Mouse (Mus musculus) embryo, embryonic 10 days (tissue): Measurements from ENCODE around the gene Spc24.
"Not testable (repeated sequence)": the region's sequence is repeated elsewhere in the genome, so short reads cannot be mapped to it uniquely, and the experiment has no call there.

Experiments used
- DNase-seq: peaks from one replicate; pipeline ENCODE4 v3.0.0-alpha.2; 2015; ENCODE audit warnings: low spot score

Spc24 gene

DNA sequence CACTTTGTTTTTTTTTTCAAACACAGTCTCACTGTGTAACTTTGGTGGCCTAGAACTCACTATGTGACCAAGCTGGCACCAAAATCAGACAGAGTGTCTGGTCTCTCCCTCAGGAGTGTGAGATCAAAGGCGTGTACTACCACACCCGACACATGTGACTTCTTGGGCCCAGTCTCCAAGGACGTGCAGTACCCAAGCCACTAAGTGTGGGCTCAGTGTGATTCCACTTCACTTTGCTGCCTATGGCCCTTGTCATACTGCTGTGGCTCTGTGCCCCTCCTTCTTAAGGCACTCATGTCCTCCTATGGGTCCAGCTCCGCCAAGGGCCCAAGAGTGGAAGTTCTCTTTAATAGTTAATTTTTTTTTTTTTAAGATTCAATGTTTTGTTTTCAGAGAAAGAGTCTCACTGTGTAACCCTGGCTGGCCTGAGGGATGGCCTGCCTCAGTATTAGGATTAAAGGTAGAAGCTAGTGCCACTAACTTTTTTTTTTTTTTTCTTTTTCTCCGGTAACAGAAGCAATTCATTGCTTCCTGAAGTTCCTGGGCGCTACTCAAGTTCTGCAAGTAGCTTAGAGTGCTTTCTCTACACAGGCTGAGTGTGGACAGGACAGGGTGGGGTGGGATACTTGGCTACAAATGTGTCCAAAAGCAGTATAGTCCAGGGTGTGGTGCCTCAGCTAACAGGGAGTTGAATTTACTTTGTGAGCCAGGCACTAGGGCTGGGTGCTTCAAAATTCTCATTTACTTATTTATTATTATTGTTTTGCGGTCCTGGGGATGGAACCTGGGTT is 24.6 kb upstream of the Spc24 start:
- DNase-seq = no peak

DNA sequence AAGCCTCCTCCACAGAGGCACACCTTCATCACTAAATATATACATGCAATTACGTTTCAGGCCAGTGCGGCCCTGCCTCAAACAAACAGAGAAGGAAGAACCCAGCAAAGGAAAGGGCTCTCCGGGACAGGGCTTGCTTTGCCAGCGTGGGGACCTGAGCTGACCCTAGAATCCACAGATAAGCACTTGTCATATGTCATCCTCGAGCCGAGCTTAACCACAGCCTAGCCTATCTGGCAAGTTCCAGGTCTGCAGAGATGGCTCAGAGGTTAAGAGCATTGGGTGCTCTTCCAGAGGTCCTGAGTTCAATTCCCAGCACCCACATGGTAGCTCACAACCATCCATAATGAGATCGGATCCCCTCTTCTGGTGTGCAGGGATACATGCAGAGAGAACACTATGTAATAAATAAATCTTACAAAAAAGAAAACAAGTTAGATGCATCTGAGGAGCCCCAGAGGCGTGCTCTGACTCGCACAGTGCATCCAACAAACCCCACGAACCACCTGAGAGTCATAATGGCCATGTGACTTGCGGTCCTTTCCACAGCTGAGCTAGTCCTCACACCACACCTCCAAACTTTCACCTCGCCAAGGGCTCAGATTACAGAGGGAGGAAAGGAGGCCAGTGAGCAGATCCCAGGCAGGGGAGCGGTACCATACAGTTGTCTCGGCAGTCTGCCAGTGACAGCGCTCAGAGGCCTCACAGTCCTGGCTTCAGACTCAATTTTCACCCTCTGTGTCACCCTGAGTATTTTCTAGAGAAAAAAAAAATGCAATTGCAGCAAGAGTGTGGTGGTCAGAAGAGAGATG is 21.8 kb upstream of the Spc24 start:
- DNase-seq = no peak

DNA sequence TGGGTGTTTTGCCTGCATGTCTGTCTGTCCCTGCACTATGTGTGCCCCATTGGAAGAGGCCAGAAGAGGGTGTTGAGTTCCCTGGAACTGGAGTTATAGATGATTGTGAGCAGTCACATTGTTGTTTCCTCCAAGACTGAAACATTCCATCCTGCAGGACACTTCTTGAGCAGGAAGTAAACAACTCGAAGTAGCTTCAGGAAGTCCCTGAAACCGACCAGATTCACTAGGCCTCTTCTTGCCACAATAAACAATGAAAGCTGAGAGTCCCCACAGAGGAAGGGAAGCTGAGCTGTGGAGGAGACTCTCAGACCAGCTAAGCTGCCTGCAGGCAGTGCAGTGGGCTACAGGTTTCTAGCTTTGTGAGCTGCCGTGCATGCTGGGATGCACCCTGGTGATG is 17.6 kb upstream of the Spc24 start:
- DNase-seq = no peak

DNA sequence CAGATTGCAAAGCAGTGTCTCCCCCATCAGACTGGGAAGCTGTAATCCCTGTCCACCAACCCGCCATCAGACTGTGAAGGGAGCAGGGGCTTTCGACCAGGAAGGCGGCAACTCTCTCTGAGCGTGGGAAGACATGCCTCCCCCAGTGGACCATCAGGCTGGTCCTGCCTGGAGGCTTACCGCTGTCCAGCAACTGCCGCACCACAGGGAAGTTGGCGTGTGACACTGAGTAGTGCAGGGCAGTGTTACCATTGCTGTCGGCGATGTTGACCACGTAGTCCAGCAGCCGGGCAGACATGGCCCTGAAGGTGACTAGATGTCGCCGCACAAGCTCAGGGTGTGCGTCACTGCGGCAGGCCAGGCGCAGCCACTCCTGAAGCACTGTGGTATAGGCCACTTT is 14.2 kb upstream of the Spc24 start:
- no peak for DNase-seq

DNA sequence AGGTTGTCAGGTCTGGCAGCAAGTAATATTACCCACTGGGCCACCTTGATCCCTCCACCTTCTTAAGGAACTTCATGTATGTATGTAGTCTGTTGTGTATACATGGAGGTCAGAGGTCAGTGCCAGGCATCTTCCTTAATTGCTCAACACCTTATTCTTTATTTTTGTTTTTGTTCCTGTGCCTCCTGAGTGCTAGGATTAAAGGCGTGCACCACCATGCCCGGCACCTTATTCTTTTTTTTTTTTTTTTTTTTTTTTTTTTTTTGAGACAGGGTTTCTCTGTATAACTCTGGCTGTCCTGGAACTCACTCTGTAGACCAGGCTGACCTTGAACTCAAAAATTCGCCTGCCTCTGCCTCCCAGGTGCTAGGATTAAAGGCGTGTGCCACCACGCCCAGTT is 13.3 kb upstream of the Spc24 start:
- DNase-seq = not testable (repeated sequence)

DNA sequence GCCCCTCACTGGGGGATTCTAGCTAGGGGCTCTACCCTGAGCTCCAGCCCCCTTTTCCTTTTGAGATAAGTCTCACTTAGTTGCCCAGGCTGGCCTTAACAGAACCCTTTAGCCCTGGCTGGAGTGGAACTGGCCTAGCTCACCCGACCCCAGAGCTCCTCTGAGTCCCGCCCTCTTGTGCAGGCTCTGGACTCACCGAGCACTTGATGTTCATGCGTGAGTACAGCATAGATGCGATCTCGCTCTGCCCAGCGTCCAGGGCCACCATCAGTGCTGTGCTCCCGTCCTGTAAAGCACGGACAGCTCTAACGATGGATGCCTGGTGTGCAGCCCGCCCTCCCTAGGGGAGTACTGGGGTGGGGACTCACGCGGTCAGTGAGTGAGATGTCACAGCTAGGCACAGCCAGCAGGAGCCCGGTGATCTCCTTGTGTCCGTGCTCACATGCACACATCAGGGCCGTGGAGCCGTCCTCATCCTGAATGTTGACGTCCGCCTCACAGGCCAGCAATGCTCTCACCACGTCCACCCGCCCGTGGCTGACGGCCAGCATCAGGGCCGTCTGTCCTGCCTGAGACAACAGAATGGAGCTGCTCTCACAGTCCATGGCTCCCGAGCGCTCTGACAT is 9.6 kb upstream of the Spc24 start:
- DNase-seq = no peak

DNA sequence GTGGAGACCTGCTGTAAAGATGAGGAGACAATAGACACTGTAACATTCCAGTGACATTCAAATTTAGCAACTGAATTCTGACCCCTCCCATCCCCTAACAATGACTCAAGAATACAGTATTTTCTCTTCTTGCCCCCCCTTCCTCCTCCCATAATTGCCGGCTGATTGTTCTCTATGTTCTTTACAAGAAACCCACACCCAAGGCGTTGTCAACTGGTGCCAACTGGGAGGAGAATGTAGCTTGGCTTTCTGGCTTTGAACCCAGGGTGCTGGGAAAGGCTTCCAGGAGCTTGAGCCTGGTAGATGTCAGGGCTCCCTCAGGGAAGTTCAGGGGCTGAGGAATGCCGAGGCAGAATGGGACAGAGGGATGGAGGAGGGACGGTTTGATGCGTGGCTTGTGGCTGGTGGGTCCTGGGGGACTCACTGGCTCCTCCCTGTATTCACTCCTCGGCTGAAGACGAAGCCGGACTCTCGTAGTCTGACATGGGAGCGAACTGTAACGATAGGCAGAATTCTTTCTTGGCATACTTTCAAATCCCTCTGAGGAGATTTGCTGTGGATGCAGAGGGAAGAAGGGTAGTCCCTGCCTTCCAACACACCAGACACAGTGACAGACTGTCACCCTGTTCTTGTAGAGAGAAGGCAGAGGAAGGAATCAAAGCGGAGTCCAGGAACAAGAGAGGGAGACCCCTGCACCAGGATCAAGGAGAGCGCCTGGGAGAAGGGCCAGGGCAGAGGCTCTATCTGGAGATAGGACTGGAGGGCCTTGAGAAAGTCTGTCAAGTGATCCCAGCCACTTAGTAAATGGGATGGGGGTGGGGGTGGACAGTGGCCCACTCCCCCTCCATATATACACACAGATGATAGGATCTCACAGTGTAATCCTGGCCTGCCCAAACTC is 8.7 kb upstream of the Spc24 start:
- no peak for DNase-seq

DNA sequence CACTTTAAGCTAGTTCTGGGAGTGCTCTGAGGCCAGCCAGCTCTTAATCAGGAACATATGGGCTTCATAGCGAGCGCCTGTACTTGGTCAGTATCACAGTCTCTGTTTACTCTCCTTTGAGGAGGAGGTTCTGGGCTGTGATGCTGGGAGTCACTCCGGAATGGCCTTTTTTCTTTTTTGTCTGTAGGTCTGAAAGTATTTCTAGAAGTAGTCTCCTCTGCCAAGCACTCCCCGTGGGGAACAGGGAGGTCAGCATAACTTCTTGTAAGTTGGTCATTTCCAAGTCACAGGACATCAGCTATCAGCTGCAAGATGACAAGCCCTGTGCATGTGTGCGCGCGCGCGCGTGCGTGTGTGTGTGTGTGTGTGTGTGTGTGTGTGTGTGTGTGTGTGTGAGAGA is 7.8 kb upstream of the Spc24 start:
- peak; percentile 65 for DNase-seq

DNA sequence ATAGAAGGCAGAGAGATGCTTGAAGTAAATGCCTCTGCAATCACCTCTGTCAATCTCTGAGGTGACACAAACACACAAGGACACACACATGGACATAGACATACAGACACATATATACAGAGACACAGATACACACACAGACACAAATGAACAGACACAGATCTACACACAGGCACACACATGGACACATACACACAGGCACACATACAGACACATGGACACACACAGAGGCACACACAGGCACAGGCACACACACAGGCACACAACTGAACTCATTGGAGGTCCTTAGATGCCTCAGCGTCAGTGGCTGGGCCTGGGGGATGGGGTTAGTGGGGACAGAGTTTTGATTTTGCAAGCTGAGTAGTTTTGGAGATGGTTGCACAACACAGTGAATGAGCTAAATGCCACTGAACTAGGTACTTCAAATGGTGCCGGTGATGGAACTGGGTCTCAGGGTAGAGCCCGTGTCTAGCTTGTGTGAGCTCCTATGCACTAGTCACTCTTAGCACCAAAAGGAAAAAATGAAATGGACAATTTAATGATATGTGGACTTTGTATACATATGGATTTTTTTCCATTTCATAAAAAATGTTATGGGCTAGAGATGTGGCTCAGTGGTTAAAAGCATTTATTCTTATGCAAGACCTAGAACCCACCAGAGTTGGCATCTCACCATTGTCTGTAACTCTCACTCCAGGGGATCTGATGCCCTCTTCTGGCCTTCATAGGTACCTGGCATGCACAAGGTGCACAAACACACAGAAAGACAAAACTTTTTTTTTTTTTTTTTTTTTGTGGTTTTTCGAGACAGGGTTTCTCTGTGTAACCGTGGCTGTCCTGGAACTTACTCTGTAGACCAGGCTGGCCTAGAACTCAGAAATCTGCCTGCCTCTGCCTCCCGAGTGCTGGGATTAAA is 4.2 kb upstream of the Spc24 start:
- no peak for DNase-seq

DNA sequence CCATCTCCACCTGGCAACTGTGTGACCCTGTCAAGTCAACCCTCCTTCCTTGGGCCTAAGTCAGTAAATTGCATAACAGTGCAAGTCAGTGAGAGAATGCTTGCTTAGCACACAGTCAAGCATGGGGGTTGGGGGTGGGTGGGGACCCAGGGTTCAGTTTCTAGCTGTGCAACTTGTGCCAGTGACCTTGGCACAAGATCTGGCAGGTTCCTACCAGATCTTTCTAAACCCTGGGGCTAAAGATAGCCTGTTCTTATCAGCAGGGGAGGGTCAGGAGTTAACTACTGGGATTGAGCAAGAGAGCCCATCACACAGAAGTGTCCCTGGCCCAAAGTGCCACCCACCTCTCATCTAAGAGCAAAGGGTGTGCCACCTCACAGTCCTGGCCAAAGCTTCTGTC is 2.0 kb upstream of the Spc24 start:
- no peak for DNase-seq

DNA sequence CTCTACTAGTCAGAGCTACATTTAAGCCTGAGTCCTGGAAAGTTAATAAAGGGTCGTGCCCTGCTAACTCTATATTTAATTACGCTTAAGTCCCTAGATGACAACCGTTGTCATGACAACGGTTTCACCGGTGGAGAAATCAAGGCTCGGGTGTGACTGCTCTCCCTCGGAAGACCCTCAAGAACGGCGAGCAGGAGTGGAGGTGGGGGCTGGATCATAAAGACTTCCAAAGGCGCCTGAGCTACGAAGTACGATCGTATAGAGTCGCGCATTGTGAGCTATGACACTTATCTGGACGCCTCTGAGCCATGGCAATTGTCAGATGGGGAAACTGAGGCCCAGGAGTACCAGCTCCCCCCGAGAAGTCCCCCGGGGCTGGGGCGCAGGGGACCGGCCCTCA is 385 bp downstream of the Spc24 start:
- DNase-seq = peak; percentile 44

DNA sequence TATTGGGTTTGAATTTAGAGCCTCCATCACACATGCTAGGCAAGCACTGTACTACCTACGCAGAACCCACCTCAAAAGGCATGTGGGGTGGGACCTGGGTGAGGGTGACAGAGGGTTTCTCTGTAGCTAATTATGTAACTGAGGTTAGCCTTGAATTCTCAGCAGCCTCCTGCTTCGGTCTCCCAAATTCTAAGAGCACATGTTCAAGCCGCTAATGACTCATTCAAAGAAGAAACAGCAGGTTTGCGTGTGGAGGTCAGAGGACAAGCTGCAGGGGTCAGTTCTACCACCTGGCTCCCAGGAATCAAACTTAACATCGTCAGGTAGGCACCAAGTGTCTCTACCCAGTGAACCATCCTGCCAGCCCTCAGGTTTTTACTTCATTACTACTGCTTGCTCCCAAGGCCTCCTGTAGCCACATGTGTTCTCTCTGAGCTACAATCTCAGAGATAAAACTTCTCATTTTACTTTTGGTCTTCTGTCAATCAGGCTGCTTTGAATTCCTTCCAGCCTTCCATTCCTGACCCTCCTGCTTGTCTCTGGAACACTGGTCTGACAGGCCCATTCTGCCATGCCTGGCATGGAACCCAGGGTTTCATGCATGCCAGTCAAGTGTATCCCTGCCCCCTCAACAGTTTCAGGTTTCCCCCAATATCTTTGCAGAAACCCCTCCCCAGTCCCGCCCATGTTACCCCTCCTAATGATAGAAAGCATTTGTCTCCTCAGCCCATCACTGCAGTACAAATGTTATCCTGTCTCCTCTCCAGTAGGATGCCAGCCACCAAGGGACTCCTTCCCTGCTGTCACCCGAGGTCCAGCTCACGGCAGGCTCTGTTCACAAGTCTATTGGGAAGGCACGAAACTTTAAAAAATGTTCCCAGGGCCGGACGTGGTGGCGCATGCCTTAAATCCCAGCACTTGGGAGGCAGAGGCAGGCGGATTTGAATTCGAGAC is 1.2 kb downstream of the Spc24 start:
- DNase-seq = no peak

DNA sequence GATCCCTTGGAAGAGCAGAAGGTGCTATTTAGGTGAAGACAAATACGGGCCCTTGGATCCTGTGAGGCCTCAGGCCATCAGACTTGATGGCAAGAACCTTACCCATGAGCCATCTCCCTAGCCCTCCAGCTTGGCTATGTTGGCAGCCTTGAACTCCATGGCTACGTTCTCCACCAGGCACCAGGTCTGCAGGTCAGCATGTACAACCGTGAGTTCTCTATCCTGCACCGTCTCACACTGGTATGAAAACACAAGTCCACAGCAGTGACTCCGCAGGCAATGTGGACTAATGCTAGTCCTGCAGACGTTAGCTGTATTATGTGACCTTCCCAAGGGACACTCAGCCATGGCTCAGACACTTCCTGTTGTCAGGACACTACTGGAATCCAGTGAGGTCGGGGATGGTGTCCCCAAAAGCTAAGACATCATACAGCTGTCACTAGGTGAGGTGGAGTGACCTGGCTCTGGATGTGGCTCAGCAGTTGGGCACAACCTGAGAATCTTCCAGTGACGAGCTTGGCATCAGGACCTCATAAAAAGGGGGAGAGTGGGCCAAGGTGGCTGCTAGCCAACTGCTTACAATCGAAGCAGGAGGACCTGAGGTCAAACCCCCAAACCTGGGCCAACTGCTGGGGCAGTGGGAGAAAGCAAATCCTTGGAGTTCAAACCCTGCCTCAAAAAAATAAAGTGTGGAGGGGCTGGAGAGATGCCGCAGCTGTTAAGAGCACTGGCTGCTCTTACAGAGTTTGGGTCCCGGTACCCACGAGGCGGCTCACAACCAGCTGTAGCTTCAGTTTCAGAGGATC is 5.4 kb downstream of the Spc24 start:
- DNase-seq = no peak

DNA sequence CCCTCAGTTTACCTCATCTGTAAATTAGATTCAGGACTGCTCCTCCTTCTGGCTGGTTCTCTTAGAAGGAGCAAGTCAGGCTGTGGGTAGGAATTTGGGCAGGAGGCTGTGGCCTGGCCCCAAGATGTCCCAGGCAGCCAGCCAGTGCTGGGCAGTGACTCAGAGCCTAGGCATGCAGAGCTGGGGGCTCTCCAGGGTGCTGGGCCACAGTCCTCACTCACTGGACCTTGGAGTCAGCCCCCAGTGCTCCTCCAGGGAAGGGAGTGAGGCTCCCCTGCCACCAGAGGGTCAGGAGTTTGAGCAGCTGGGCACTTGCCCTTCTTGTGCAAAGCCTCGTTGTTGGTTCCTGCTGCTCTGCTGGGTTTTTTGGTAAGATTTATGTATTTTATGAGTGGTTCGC is 6.1 kb downstream of the Spc24 start:
- DNase-seq = no peak

DNA sequence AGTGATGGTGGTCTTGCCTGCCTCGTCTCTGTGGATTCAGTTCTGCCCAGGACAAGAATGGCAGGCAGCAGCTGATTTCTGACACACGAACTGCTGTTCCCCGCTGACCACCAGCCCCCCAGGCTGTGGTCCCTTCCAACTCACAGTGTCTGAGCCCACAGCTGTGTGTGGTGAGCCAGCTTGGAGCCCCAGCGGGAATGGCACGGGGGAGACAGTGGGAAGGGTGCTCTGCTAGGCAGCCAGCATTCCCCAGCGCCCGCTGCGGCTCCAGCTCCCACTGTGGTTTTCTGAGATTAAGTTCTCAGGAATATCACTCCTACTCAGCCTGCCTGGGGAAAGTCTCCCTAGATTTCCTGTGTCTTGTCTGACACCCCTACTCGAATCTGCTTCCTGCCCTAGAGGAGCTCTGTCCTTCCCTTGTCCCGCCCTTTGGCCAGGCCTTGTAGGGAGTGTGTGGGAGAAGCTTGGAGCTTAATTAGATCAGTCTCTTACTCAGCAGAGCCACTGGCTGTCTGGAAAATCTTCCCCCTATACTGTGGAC is 7.8 kb downstream of the Spc24 start:
- DNase-seq = no peak

DNA sequence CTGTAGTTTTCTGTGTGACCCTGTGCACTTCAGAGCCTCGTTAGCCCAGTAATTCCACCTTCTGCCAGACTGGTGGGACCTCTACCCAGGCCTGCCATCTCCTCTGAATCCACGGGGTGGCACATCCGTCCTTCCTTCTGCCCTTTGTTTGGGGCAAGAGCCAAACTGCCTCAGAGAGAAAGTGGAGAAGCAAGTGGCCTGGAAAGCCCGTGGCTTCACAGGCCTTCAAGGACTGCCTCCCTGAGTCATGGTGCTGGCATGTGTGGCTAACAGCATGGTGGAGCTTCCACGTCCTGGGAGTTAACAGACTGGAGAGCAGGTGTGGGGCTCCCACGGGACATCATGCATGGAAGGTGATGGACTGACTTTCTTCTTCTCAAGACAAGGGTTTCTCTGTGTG is 8.8 kb downstream of the Spc24 start:
- DNase-seq = no peak

DNA sequence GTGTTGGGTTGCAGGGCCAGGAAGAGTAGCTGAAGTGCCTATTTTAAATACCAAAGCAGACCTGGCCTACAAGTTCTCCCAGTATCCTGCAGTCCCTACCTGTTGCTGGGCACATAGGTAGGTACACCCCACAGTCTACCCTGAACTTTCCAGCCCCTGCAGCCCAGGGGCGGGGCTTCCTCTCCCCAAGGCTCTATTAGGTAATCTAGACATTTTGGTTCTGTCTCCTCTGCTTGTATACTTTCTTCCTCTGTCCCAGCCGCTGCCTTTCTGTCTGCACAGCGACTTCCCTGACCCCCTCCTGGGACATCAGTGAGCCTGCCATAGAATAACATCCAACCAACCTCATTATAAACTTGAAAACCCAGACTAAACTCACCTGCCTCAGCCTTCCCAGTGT is 9.7 kb downstream of the Spc24 start:
- no peak for DNase-seq

DNA sequence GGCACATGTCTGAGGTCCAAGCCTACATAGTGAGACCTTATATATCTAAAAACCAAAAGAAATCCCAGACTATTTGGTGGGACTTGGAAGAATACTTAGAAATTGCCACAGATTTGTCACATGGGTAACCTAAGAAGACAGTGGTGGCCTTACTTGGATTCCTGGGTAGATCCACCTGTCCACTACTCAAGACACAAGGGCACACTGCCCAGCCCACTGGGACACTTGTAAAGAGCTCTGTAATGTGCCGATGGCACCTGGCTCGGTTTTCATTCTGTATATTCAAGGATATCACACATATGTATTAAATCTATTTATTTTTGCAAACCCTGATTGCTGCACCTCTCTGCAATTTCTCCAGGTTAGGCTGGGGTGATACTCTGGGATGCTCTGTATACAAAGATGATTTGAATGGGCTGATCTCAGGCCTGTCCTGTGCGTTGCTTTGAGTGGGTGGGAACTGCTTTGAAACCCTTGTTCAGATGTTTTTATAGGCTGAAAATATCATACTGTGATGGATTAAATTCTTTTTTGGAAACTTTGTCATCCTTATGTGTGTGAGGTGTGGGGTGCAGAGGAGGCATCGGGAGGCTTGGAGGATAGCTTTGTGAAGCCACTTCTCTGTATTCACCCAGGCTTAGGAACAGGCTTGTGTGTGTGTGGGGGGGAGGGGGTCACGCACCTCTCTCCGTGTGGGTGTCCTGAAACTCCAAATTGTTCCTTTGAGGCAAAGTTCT is 10.6 kb downstream of the Spc24 start:
- no peak for DNase-seq
